Comparison of ENCODE assay signal across 23 mouse cellular contexts in the genomic region with DNA sequence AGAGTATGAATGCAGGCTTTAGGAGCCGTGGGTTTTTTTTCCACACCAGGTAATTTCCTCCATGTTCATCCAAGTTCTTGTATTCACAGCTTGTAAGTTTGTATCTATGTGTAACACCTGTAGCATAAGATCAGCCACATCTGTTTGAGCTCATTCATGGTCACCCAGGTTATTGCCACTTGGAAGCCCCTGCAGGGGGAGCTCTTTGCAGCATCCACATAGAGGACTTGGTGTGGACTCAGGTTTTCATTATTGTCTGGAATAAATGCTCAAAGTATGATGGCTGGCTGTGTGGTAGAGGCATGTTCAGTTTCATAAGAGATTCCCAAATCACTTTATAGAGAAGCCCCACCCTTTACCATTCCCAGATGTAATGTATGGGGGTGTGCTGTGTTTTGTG.
DNase-seq lines count a peak whose midpoint lies in the region; ATAC-seq and TF ChIP-seq lines count a peak whose summit lies in the region.
"Had no signal": no experiment of that assay in that cellular context is flagged by ENCODE, and none has a peak within 500 bp of the region (broad histone marks: within the 10 kb centered on the region; RNA-seq: fewer than 3 reads in every experiment).

No protein-coding gene starts in this region.

- no peak overlapping the region for H3K9ac ChIP-seq in hindbrain, postnatal 0 days (replicated peaks; ENCODE audit: low read length)
- H3K9ac ChIP-seq in hindbrain, embryonic 16.5 days (ENCODE audit: low read depth, low read length) = no peak overlapping the region
- H3K9ac ChIP-seq in limb, embryonic 11.5 days (ENCODE audit: low read length) = no peak overlapping the region
- H3K9ac ChIP-seq: embryonic facial prominence, embryonic 13.5 days; heart, embryonic 12.5 days; hindbrain, embryonic 12.5 days; intestine, embryonic 15.5 days; limb, embryonic 12.5 days; liver, embryonic 14.5 days; neural tube, embryonic 13.5 days had no signal

- ATAC-seq in hindbrain, postnatal 0 days = no peak
- no peak for ATAC-seq in hindbrain, embryonic 16.5 days
- ATAC-seq in limb, embryonic 11.5 days (ENCODE audit: insufficient number of reproducible peaks, low FRiP score, low TSS enrichment, low read depth) = no peak
- ATAC-seq: intestine, embryonic 15.5 days had no signal

- H3K4me2 ChIP-seq in hindbrain, postnatal 0 days (ENCODE audit: low read depth, low read length) = no peak overlapping the region
- no peak overlapping the region for H3K4me2 ChIP-seq in hindbrain, embryonic 16.5 days (ENCODE audit: low read length)
- no peak overlapping the region for H3K4me2 ChIP-seq in limb, embryonic 11.5 days (ENCODE audit: low read depth, severe bottlenecking)
- H3K4me2 ChIP-seq: embryonic facial prominence, embryonic 13.5 days; heart, embryonic 12.5 days; hindbrain, embryonic 12.5 days; intestine, embryonic 15.5 days; limb, embryonic 12.5 days; neural tube, embryonic 13.5 days had no signal

- no peak overlapping the region for H3K27ac ChIP-seq in hindbrain, postnatal 0 days
- H3K27ac ChIP-seq in hindbrain, embryonic 16.5 days (ENCODE audit: low read depth, low read length) = no peak overlapping the region
- no peak overlapping the region for H3K27ac ChIP-seq in limb, embryonic 11.5 days (replicated peaks; ENCODE audit: low read depth, low read length)
- H3K27ac ChIP-seq in limb, embryonic 10.5 days = no peak overlapping the region
- H3K27ac ChIP-seq: embryonic facial prominence, embryonic 13.5 days; hindbrain, embryonic 12.5 days; intestine, embryonic 15.5 days; limb, embryonic 12.5 days; liver, embryonic 14.5 days; neural tube, embryonic 13.5 days had no signal

- peaks cover 4% of the 10 kb centered on the region; the same call in 1 of the 2 replicates for H3K4me1 ChIP-seq in hindbrain, postnatal 0 days (ENCODE audit: insufficient read depth, low read length)
- peaks cover 13% of the 10 kb centered on the region for H3K4me1 ChIP-seq in hindbrain, embryonic 16.5 days (ENCODE audit: control insufficient read depth, insufficient read depth, low read depth, low read length)
- H3K4me1 ChIP-seq in limb, embryonic 11.5 days (ENCODE audit: control insufficient read depth, insufficient read depth, low read length) = no peaks in the 10 kb centered on the region; the same call in 1 of the 2 replicates
- peaks cover 37% of the 10 kb centered on the region for H3K4me1 ChIP-seq in limb, embryonic 10.5 days
- H3K4me1 ChIP-seq: heart, embryonic 12.5 days had no signal

- H3K4me3 ChIP-seq in hindbrain, postnatal 0 days (ENCODE audit: low read length) = no peak overlapping the region
- H3K4me3 ChIP-seq in hindbrain, embryonic 16.5 days (ENCODE audit: low read length) = no peak overlapping the region
- H3K4me3 ChIP-seq in limb, embryonic 11.5 days (ENCODE audit: low read depth, low read length) = no peak overlapping the region
- no peak overlapping the region for H3K4me3 ChIP-seq in limb, embryonic 10.5 days
- H3K4me3 ChIP-seq: embryonic facial prominence, embryonic 13.5 days; heart, embryonic 12.5 days; hindbrain, embryonic 12.5 days; intestine, embryonic 15.5 days; limb, embryonic 12.5 days; neural tube, embryonic 13.5 days had no signal

- no peaks in the 10 kb centered on the region for H3K36me3 ChIP-seq in hindbrain, postnatal 0 days (ENCODE audit: insufficient read depth, low read length)
- no peaks in the 10 kb centered on the region for H3K36me3 ChIP-seq in hindbrain, embryonic 16.5 days (ENCODE audit: control insufficient read depth, insufficient read depth, low read length)
- no peaks in the 10 kb centered on the region for H3K36me3 ChIP-seq in limb, embryonic 11.5 days (ENCODE audit: control insufficient read depth, insufficient read depth, low read length)
- no peaks in the 10 kb centered on the region for H3K36me3 ChIP-seq in limb, embryonic 10.5 days
- H3K36me3 ChIP-seq: embryonic facial prominence, embryonic 13.5 days; heart, embryonic 12.5 days; hindbrain, embryonic 12.5 days; intestine, embryonic 15.5 days; limb, embryonic 12.5 days; neural tube, embryonic 13.5 days had no signal

- no peaks in the 10 kb centered on the region for H3K9me3 ChIP-seq in hindbrain, postnatal 0 days (ENCODE audit: low read length)
- no peaks in the 10 kb centered on the region for H3K9me3 ChIP-seq in hindbrain, embryonic 16.5 days (ENCODE audit: control insufficient read depth, low read length)
- no peaks in the 10 kb centered on the region for H3K9me3 ChIP-seq in limb, embryonic 11.5 days (ENCODE audit: control insufficient read depth, low read length)
- no peaks in the 10 kb centered on the region for H3K9me3 ChIP-seq in limb, embryonic 10.5 days (replicated peaks)
- H3K9me3 ChIP-seq: embryonic facial prominence, embryonic 13.5 days; heart, embryonic 12.5 days; hindbrain, embryonic 12.5 days; intestine, embryonic 15.5 days; limb, embryonic 12.5 days; neural tube, embryonic 13.5 days had no signal

- H3K27me3 ChIP-seq in hindbrain, postnatal 0 days (ENCODE audit: insufficient read depth, low read length) = no peaks in the 10 kb centered on the region
- H3K27me3 ChIP-seq in hindbrain, embryonic 16.5 days (replicated peaks; ENCODE audit: control insufficient read depth, insufficient read depth, low read length) = no peaks in the 10 kb centered on the region
- H3K27me3 ChIP-seq in limb, embryonic 11.5 days (ENCODE audit: control insufficient read depth, insufficient read depth, low read length) = no peaks in the 10 kb centered on the region
- H3K27me3 ChIP-seq in limb, embryonic 10.5 days (ENCODE audit: low read depth, poor library complexity, severe bottlenecking) = no peaks in the 10 kb centered on the region
- H3K27me3 ChIP-seq: CH12.LX; heart, embryonic 12.5 days; hindbrain, embryonic 12.5 days; intestine, embryonic 15.5 days; limb, embryonic 12.5 days; neural tube, embryonic 13.5 days had no signal

- peak; percentile 45 for DNase-seq in embryo, embryonic 10.5 days (ENCODE audit: low spot score)
- DNase-seq in embryo, embryonic 11 days = no peak
- DNase-seq in hindbrain, postnatal 0 days (ENCODE audit: low spot score) = no peak
- peak; percentile 45 for DNase-seq in limb, embryonic 11.5 days (ENCODE audit: low spot score)
- DNase-seq in limb, embryonic 10.5 days (ENCODE audit: low spot score) = no peak
- DNase-seq in ZHBTc4 (ENCODE audit: low read depth, low spot score) = peak; percentile 22
- DNase-seq in gastrocnemius, postnatal 4 days (ENCODE audit: low spot score in 2 of 2) = no peak
- DNase-seq: cerebellum, adult 11-12 months; cerebellum, postnatal 36 days; gastrocnemius, postnatal 10 days; kidney, postnatal 14 days; lung, postnatal 36 days; right cerebral cortex, postnatal 25 days; thymus, postnatal 14 days had no signal

- 82% methylated on average over 1 of the region's 1 CpGs for WGBS in hindbrain, postnatal 0 days
- 93% methylated on average over 1 of the region's 1 CpGs for WGBS in hindbrain, embryonic 16.5 days
- WGBS in limb, embryonic 11.5 days = 63% methylated on average over 1 of the region's 1 CpGs
- 81% methylated on average over 1 of the region's 1 CpGs for WGBS in limb, embryonic 10.5 days

- peak; percentile 28; the same call in 1 of the 2 replicates for TF ChIP-seq CTCF in hindbrain, postnatal 0 days (IDR thresholded peaks at IDR 0.05; ENCODE audit: low read depth)

Comparison
In these comparisons a context has a peak if more than half of its experiments do, and no peak if none do; other contexts are left out.
1. DNase-seq: peak in embryo, embryonic 10.5 days (single experiment), limb, embryonic 11.5 days (single experiment) and ZHBTc4 (single experiment); none in embryo, embryonic 11 days (single experiment), hindbrain, postnatal 0 days (single experiment), limb, embryonic 10.5 days (single experiment) and gastrocnemius, postnatal 4 days (0 of 2).